Mouse (Mus musculus) midbrain, embryonic 14.5 days (tissue): ENCODE measurements around the gene Nav1. TPM values are rescaled to one million over a fixed set of nuclear protein-coding genes. Genes with fewer than 3 reads are reported as not detected.
A peak's percentile ranks its signal among the peaks of the same experiment; 100 is the strongest.

ENCODE experiments used
- ATAC-seq: fragments of 200-750 bp; cut with Nextera tagmentation; 2 replicates; pipeline ENCODE4 v1.8.0; 2017; ENCODE audit warnings: moderate number of reproducible peaks, moderate library complexity; ENCODE audit not compliant: low FRiP score, low TSS enrichment
- DNase-seq: peaks from one replicate; pipeline ENCODE4 v3.0.0-alpha.2; 2015
- H3K27ac ChIP-seq: fragments of 300-500 bp; sonication (generic); replicated peaks from 2 replicates; pipeline ENCODE4 v1.5.1; 2014; ENCODE audit warnings: mild to moderate bottlenecking, low read depth, low read length, moderate library complexity
- H3K27me3 ChIP-seq: fragments of 300-500 bp; sonication (generic); 2 replicates; pipeline ENCODE4 v1.6.1; 2014; ENCODE audit warnings: low read length, control low read depth, mixed read lengths; ENCODE audit not compliant: control insufficient read depth, insufficient read depth
- H3K36me3 ChIP-seq: fragments of 300-500 bp; sonication (generic); 2 replicates; pipeline ENCODE4 v1.6.1; 2014; ENCODE audit warnings: low read length, control low read depth; ENCODE audit not compliant: control insufficient read depth, insufficient read depth
- H3K4me1 ChIP-seq: fragments of 300-500 bp; sonication (generic); 2 replicates; pipeline ENCODE4 v1.6.1; 2014; ENCODE audit warnings: mild to moderate bottlenecking, antibody characterized with exemption, low read length, control low read depth; ENCODE audit not compliant: control insufficient read depth, insufficient read depth
- H3K4me2 ChIP-seq: fragments of 300-500 bp; sonication (generic); 2 replicates; pipeline ENCODE4 v1.6.1; 2014; ENCODE audit warnings: mild to moderate bottlenecking, low read length, moderate library complexity
- H3K4me3 ChIP-seq: fragments of 300-500 bp; sonication (generic); replicated peaks from 2 replicates; pipeline ENCODE4 v1.5.1; 2014; ENCODE audit warnings: low read depth, low read length
- H3K9ac ChIP-seq: fragments of 300-500 bp; sonication (generic); replicated peaks from 2 replicates; pipeline ENCODE4 v1.6.1; 2014; ENCODE audit warnings: mild to moderate bottlenecking, low read length, moderate library complexity
- H3K9me3 ChIP-seq: fragments of 300-500 bp; sonication (generic); 2 replicates; pipeline ENCODE4 v1.6.1; 2016; ENCODE audit warnings: low read length, control low read depth, mixed read lengths; ENCODE audit not compliant: control insufficient read depth
- WGBS: fragments of 180-500 bp; shearing (Covaris S2); extraction: QIAGEN DNeasy Blood & Tissue Kit; methylation state at CpG from one replicate; pipeline ENCODE4 v1.1.7; 2014; 5-methylcytosine and 5-hydroxymethylcytosine counted together
- polyA plus RNA-seq: library from polyadenylated mRNA; unstranded; fragments of >200 nt; fragmentation: Nextera tagmentation; extraction: Ambion mirVana; gene quantifications from 2 replicates; pipeline ENCODE4 v1.2.1, GENCODE M21; 2014

Nav1 gene
- polyA plus RNA-seq, 1 experiment from 2014 or later = 56.3 TPM

DNA sequence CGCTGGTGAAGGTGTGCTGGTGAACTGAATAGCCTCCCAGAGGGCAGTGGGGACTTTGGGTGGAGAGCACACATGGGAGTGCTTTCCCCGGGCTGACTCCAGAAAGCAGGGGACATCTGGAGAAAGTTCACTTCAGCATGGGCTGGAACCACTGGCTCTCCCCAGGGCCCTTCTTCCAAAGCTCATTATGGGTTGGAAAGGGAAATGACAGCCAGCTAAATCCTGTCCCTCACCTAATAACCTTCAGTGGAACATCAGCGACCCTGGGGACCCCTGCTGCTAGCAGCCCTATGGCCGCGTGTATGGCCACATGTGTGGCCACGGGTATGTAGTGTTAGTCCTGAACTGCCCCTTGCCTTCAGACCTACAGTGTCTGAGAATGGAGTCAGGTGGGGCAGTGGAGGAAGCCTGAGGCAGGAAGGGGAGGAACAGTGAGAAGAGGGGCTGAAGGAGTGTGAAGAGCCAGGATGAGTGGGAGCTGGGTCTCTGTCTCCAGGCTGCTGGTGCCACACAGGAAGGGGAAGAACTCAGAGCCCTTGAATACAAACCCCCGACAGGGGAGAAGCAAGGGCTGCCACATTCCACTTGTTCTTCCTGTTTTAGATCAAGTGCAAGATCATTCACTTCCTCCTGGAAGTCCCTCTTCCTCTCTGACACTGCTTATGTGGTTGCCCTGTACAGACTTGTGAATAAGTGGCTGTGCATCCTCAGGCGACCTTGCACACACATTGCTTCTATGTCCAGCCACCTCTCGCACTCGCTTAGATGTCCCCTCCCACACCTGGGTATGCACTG lies 90.4 kb downstream of the Nav1 start:
- H3K4me3 ChIP-seq = no peak overlapping the region
- H3K9me3 ChIP-seq = no peaks in the 10 kb centered on the region
- H3K27ac ChIP-seq = no peak overlapping the region
- WGBS = 75% methylated on average over 10 of the region's 10 CpGs
- no peak overlapping the region for H3K4me2 ChIP-seq
- ATAC-seq (no peak), DNase-seq (no peak)
- no peaks in the 10 kb centered on the region for H3K27me3 ChIP-seq
- no peak overlapping the region for H3K9ac ChIP-seq
- no peaks in the 10 kb centered on the region for H3K36me3 ChIP-seq
- H3K4me1 ChIP-seq = peaks cover 16% of the 10 kb centered on the region

DNA sequence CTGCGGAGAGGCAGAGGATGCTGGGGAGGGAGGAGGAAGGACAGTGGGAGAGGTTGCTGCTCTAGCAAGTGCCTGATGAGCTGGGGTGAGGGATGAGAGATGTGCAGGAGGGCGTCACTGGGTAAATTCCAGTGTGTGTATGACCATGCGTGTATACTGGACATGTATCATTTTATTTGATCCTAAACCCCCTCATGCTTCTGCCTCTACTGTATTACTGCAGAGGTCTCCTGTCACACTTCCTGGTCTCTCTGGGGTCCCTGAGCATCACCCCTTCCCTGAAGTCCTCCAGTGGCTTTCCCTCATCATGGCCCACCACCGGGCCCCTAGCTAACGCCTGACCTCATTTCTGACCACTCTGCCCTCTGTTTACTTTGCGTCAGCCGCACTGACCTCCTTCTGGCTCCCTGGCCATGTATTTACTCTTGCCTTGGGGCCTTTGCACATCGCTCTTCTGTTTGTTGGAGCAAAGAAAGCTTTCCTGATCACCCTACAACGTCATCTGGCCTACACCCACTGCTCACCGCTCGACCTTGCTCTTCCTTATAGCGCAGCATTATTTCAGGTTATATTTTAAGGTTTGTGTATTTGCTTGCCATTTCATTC lies 91.4 kb downstream of the Nav1 start:
- no peak overlapping the region for H3K4me2 ChIP-seq
- DNase-seq (no peak), ATAC-seq (no peak)
- H3K9me3 ChIP-seq = no peaks in the 10 kb centered on the region
- no peak overlapping the region for H3K9ac ChIP-seq
- H3K27me3 ChIP-seq = no peaks in the 10 kb centered on the region
- H3K36me3 ChIP-seq = no peaks in the 10 kb centered on the region
- 84% methylated on average over 12 of the region's 12 CpGs for WGBS
- H3K4me1 ChIP-seq = peaks cover 26% of the 10 kb centered on the region
- H3K27ac ChIP-seq = no peak overlapping the region
- H3K4me3 ChIP-seq = no peak overlapping the region

DNA sequence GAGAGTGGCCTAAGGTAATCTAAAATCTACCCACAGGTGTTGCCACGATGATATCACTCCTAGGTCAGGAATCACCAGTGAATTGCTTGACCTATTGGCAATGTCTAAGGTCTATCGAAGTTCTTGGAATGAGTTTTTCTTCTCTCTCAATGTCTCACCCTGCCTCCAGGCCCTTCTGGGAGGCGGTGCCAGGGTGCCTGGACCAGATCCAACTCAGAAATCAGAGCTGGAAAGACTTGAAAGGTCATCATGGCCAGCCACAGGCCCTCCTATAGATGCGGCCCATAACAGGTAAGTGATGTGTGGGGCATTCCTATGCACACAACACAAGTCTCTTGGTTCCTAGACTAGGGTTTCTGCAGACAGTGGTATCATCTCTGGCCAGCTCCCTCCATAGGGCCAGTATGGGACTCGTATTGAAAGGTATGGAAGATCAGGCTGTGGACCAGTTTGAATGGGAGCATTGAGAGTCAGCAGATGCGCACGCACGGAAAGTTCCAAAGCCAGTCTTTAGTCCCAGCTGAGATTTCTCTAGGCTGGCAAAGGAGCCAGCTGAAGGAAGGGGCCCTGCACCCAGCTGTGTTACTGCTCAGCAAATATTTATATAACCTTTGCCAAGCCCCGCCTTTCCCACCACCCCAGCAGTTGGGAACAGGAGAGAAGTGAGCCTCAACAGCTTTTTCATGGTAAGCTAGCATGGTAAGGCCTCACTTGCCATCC lies 92.0 kb downstream of the Nav1 start:
- no peak for ATAC-seq
- Histone ChIP-seq H3K9me3 (no peaks in the 10 kb centered on the region), H3K4me3 (no peak overlapping the region), H3K9ac (no peak overlapping the region), H3K4me1 (peaks cover 27% of the 10 kb centered on the region), H3K4me2 (no peak overlapping the region), H3K27me3 (no peaks in the 10 kb centered on the region), H3K27ac (no peak overlapping the region), H3K36me3 (no peaks in the 10 kb centered on the region)
- no peak for DNase-seq
- WGBS = 82% methylated on average over 9 of the region's 9 CpGs

DNA sequence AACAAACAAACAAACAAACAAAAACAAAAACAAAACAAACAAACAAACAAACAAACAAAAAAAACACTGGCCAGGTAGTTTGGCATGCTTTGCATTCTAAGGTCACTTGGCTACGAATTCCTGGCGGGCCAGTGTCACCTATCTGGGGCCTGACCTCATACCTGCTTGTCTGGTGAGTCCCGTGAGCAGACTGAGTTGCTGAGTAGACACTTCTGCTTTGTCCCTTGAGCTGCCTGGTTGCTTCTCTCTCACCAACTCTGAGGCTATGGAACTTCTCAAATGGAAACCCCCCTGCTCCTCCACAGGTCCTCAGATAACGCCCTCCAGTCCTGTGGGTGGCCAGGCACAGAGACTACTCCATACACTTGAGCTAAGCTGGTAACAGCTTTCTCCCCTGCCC lies 93.0 kb downstream of the Nav1 start:
- DNase-seq = no peak
- Histone ChIP-seq H3K9me3 (no peaks in the 10 kb centered on the region), H3K4me2 (no peak overlapping the region), H3K27ac (no peak overlapping the region), H3K36me3 (no peaks in the 10 kb centered on the region), H3K9ac (no peak overlapping the region), H3K4me3 (no peak overlapping the region), H3K27me3 (0 out of 2 replicates have a peak, but pooled peaks cover 3% of the 10 kb centered on the region), H3K4me1 (peaks cover 29% of the 10 kb centered on the region)
- ATAC-seq = no peak
- 78% methylated on average over 4 of the region's 4 CpGs for WGBS

DNA sequence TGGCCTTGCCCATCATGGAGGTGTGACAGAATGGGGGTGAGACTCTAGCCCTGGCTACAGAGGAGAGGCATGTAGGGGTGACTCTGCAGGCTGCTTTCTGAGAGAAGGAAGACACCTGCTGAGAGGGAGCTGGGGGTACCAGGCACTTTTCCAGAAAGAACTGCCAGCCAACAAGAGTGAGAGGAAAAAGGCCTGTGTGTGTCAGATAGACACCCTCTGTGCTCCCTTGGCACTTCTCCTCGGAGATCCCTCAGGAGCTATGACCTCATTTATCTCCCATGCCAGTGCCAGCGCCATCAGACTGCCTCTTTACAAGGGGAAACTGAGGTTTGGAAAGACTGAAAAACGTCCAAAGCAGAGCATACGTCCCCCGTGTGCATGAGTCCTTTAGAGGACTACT lies 93.6 kb downstream of the Nav1 start:
- no peak for DNase-seq
- Histone ChIP-seq H3K9ac (no peak overlapping the region; the same call in 1 of the 2 replicates), H3K9me3 (no peaks in the 10 kb centered on the region), H3K36me3 (no peaks in the 10 kb centered on the region), H3K4me3 (no peak overlapping the region), H3K4me1 (peaks cover 29% of the 10 kb centered on the region), H3K27ac (no peak overlapping the region), H3K27me3 (0 out of 2 replicates have a peak, but pooled peaks cover 3% of the 10 kb centered on the region), H3K4me2 (no peak overlapping the region)
- ATAC-seq = no peak
- 61% methylated on average over 5 of the region's 5 CpGs for WGBS

DNA sequence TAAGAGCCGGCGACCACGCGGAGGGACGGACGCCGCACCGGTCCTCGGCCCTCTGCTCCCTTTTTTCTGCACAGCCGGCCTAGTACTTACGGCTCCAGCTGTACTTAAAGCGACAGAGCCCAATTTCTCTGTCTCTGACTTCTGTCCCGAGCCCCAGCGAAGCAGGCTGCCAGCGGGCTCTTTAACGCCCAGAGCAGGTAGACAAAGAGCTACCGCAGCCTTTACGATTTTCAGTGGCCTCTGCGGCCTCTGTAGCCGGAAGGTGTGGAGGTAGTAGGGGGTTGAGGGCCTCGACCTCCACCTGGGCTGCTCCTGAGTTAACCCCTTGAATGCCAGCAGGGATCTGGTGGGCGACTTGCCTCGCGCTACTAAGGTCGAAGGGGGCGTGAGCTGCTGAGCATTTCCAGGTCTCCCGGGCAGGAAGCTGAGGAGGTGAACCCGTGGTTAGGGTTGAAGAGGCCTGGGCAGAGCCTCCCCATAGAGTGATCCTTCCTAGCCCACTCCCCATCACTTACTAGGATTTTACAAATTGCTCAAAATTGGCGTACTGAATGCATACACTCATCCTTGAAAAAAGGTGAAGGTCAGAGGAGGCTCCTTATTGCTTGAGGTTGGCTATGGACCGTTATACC lies 96.6 kb downstream of the Nav1 start:
- ATAC-seq (peak; percentile 74), DNase-seq (peak; percentile 90)
- Histone ChIP-seq H3K4me1 (peaks cover 40% of the 10 kb centered on the region), H3K36me3 (no peaks in the 10 kb centered on the region), H3K27me3 (0 out of 2 replicates have a peak, but pooled peaks cover 3% of the 10 kb centered on the region), H3K4me3 (peak overlapping the region; percentile 58), H3K27ac (peak overlapping the region; percentile 92), H3K9ac (peak overlapping the region; percentile 83), H3K9me3 (no peaks in the 10 kb centered on the region), H3K4me2 (peak overlapping the region; percentile 86)
- WGBS = under 1% methylated on average over 30 of the region's 30 CpGs

DNA sequence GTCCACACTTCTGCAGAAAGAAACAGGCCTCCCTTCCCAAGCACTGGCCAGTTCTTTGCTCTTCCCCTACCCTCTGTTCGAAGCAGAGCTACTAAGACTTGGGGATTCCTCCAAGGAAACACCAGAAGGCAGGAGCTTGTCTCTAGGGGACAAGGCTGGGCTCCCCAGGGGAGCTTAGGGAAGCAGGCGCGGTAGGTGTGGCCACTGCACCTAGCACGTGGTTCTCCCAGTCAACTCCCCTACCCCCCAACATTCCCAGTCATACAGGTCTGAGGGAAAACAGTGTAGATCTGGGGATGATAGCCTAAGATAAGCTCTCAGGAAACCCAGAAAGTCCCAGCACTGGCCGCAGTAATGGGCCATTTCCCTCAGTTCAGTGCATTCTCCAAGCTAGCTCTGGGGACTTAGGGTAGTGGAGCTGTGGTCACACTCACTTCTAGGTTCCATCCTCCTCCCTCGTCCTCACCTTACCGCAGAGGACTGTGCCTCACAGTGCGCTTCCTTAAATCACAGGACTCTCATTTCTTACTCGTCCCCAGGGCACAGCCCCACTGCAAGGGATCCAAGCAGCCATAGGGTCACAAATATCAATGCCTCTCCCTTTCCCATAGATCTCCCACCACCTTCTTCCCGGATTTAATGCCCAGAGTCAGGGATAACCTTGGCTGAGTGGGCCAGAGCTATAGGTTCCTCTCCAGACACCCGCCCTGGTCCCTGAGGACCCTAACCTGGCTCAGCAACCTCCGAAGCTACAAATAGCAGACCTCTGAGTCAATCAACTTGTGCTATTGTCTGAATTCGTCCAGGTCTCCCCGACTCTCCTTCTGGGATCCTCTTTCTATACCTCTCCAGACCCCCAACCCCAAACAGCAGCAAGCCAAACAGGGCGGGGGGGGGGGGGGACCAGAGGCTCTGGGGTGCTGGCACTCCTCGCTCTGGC lies 97.7 kb downstream of the Nav1 start:
- Histone ChIP-seq H3K36me3 (no peaks in the 10 kb centered on the region), H3K9ac (peak overlapping the region; percentile 83), H3K4me3 (peak overlapping the region; percentile 58), H3K27me3 (0 out of 2 replicates have a peak, but pooled peaks cover 3% of the 10 kb centered on the region), H3K9me3 (no peaks in the 10 kb centered on the region), H3K4me2 (peak overlapping the region; percentile 86), H3K4me1 (peaks cover 40% of the 10 kb centered on the region), H3K27ac (peak overlapping the region; percentile 92)
- 9% methylated on average over 15 of the region's 16 CpGs for WGBS
- DNase-seq (peak; percentile 36), ATAC-seq (0 out of 2 replicates have a peak, but pooled peaks have one; percentile 1)

DNA sequence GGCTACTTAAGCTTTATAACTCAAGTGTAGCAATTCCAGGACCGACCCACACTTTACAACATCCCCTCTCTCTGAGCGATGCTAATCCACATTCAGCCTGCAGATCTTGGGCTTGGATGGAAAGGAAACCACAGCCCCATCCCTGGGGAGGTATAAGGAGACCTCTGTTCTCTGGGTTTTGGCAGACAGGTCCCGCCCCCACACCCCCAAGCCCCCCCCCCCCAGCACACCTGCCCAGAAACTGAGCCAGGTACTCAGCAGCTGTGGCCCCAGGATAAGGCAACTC lies 98.8 kb downstream of the Nav1 start:
- ATAC-seq = no peak
- Histone ChIP-seq H3K9ac (no peak overlapping the region; the same call in 1 of the 2 replicates), H3K4me1 (peaks cover 36% of the 10 kb centered on the region), H3K27me3 (0 out of 2 replicates have a peak, but pooled peaks cover 3% of the 10 kb centered on the region), H3K4me2 (peak overlapping the region; percentile 86), H3K9me3 (no peaks in the 10 kb centered on the region), H3K27ac (no peak overlapping the region), H3K4me3 (0 out of 2 replicates have a peak overlapping the region, but pooled peaks have one; percentile 58), H3K36me3 (no peaks in the 10 kb centered on the region)
- WGBS = 20% methylated on average over 3 of the region's 3 CpGs
- no peak for DNase-seq
